Mouse (Mus musculus): ENCODE results near the gene Zic5.

DNA sequence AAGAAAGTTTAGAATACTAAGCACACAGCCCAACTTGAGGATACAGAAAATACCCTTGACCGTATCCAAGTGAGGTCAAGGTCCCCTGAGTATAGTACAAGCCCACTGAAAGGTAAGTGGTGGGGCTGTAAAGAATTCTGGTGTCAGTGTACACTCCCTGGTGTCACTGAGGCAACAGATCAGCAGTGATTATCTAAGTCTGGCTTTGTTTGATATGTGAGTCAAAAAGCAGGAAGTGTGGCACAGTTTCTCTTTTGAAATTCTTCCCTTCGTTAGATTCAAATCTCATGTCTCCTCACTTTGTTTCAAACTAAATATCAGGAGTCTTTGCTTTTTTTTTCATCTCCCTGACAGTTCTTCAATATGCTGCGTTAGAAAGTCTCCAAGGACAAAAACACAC lies 32.9 kb downstream of the Zic5 start:
- no peak for TF ChIP-seq EP300 (IDR thresholded peaks at IDR 0.05; ENCODE audit: low read depth)
- no peak for TF ChIP-seq CTCF (IDR thresholded peaks at IDR 0.05; ENCODE audit: low read depth)

Measured in heart, postnatal 0 days (tissue).